Mouse (Mus musculus): ENCODE measurements around the gene Iqch. TPM values are rescaled to one million over a fixed set of nuclear protein-coding genes. Genes with fewer than 3 reads are reported as not detected.

Iqch gene
- polyA plus RNA-seq, 1 experiment from 2014 or later: not detected

Other genes with a start within 250 kb of the Iqch start
- gene Map2k5, start 224.6 kb downstream of the Iqch start, polyA plus RNA-seq (2015; fragmentation: Nextera tagmentation; extraction: Ambion mirVana): 10.5 and 11.0 TPM in 2 replicates
- gene 2300009A05Rik, start 203.2 kb downstream of the Iqch start, polyA plus RNA-seq (2015; fragmentation: Nextera tagmentation; extraction: Ambion mirVana): 28.2 and 29.6 TPM in 2 replicates
- 17.2 and 23.6 TPM in 2 replicates for gene Aagab, start 167 bp upstream of the Iqch start, polyA plus RNA-seq (2015; fragmentation: Nextera tagmentation; extraction: Ambion mirVana)
- 2.7 and 3.0 TPM in 2 replicates for gene Smad3, start 155.5 kb upstream of the Iqch start, polyA plus RNA-seq (2015; fragmentation: Nextera tagmentation; extraction: Ambion mirVana)

Measured in liver, embryonic 13.5 days (tissue).